Mouse (Mus musculus) stomach, embryonic 14.5 days (tissue): Measurements from ENCODE around the gene Gm21958. TPM values are rescaled to one million over a fixed set of nuclear protein-coding genes. Genes with fewer than 3 reads are reported as not detected.

Source experiments
- ATAC-seq: fragments of 200-750 bp; cut with Nextera tagmentation; 2 replicates; pipeline ENCODE4 v1.8.0; 2017; ENCODE audit warnings: low read depth, moderate TSS enrichment; ENCODE audit not compliant: insufficient number of reproducible peaks, insufficient read depth, low FRiP score
- H3K27ac ChIP-seq: fragments of 300-500 bp; sonication (generic); 2 replicates; pipeline ENCODE4 v1.5.1; 2014; ENCODE audit warnings: mild to moderate bottlenecking, low read length, moderate library complexity, mixed read lengths
- H3K27me3 ChIP-seq: fragments of 300-500 bp; sonication (generic); 2 replicates; pipeline ENCODE4 v1.6.1; 2014; ENCODE audit warnings: low read length, control low read depth, mixed read lengths; ENCODE audit not compliant: control insufficient read depth, insufficient read depth
- H3K36me3 ChIP-seq: fragments of 300-500 bp; sonication (generic); 2 replicates; pipeline ENCODE4 v1.6.1; 2014; ENCODE audit warnings: mild to moderate bottlenecking, control low read depth, low read length, moderate library complexity, mixed read lengths; ENCODE audit not compliant: control insufficient read depth, insufficient read depth
- H3K4me1 ChIP-seq: fragments of 300-500 bp; sonication (generic); 2 replicates; pipeline ENCODE4 v1.6.1; 2014; ENCODE audit warnings: low read length, control low read depth, mixed read lengths; ENCODE audit not compliant: control insufficient read depth, insufficient read depth
- H3K4me2 ChIP-seq: fragments of 300-500 bp; sonication (generic); replicated peaks from 2 replicates; pipeline ENCODE4 v1.6.1; 2014; ENCODE audit warnings: low read depth, low read length, control low read depth
- H3K4me3 ChIP-seq: fragments of 300-500 bp; sonication (generic); 2 replicates; pipeline ENCODE4 v1.5.1; 2014; ENCODE audit warnings: low read depth, low read length, control low read depth
- H3K9ac ChIP-seq: fragments of 300-500 bp; sonication (generic); replicated peaks from 2 replicates; pipeline ENCODE4 v1.6.1; 2014; ENCODE audit warnings: low read depth, mild to moderate bottlenecking, control low read depth, low read length, moderate library complexity, mixed read lengths
- H3K9me3 ChIP-seq: fragments of 300-500 bp; sonication (generic); 2 replicates; pipeline ENCODE4 v1.6.1; 2016; ENCODE audit warnings: low read depth, low read length, control low read depth; ENCODE audit not compliant: control insufficient read depth
- WGBS: fragments of 180-500 bp; shearing (Covaris S2); extraction: QIAGEN DNeasy Blood & Tissue Kit; methylation state at CpG from one replicate; pipeline ENCODE4 v1.1.7; 2014; 5-methylcytosine and 5-hydroxymethylcytosine counted together
- polyA plus RNA-seq: library from polyadenylated mRNA; unstranded; fragments of >200 nt; fragmentation: Nextera tagmentation; extraction: Ambion mirVana; gene quantifications from 2 replicates; pipeline ENCODE4 v1.2.1, GENCODE M21; 2014

The Gm21958 gene
- polyA plus RNA-seq, 1 experiment from 2014 or later: 1.9 TPM

DNA sequence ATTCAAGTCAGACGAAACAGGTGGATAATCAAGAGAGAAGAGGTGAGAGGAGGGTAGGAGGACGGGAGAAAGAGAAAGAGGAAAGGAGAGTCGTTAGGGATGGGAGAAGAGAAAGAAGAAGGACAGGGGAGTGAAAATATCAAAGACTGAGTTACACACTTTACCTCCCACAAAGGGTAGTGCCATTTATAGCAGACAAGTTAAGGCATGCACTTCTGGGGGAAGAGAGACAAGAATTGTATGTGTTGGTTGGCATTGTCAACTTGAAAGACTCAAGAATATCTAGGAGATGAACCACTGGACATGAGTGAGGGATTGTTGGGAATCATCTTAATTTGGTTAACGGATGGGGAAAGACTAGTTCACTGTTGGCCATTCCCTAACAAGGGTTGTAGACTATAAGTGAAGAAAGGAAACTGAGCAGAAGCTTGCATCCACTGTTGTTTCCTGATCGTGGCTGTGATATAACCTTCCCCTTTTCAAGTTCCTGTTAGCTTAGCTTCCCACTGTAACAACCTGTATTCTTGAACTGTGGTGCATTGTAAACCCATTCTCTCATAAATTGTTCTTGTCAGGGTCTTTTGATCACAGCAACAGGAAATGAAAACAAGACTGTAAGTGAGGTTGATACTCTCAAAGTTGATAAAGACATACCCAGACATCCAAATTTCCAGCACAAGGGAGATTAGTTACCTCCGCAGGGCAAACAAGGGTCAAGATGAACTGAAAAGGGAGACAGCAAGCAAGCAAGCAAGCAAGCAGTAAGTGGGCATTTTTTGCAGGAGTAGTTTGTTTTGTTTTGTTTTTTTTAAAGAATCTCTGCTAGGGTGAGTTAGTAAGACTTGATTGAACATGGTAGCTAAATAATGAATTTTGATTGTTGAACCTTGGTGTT, 32.6 kb downstream of the Gm21958 start:
- no peak overlapping the region for H3K27ac ChIP-seq
- ATAC-seq: no peak
- no peaks in the 10 kb centered on the region for H3K36me3 ChIP-seq
- H3K4me1 ChIP-seq: no peaks in the 10 kb centered on the region
- H3K9ac ChIP-seq: no peak overlapping the region
- H3K4me2 ChIP-seq: no peak overlapping the region
- H3K9me3 ChIP-seq: no peaks in the 10 kb centered on the region
- no peak overlapping the region for H3K4me3 ChIP-seq
- 60% methylated on average over 6 of the region's 6 CpGs for WGBS
- H3K27me3 ChIP-seq: no peaks in the 10 kb centered on the region

DNA sequence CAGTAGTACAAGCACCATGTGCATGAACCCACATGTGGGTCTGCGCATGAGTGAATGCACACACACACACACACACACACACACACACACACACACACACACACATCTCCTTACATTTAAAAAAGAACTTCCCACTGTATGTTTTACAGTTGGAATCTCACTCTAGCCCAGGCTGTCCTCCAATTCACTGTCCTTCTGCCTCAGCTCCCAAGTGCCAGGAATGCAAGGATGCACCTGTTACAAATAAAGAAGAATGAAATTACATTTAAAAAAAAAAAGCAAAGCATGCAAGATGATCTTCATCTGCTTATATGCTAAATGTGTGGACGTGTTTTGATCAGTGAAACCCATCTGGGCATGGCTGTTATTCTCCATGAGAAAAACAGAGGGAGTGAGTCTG, 37.3 kb downstream of the Gm21958 start:
- Histone ChIP-seq H3K4me1 (peaks cover 4% of the 10 kb centered on the region; the same call in 1 of the 2 replicates), H3K27me3 (no peaks in the 10 kb centered on the region), H3K4me3 (no peak overlapping the region), H3K27ac (no peak overlapping the region), H3K9me3 (no peaks in the 10 kb centered on the region), H3K4me2 (no peak overlapping the region), H3K9ac (no peak overlapping the region), H3K36me3 (no peaks in the 10 kb centered on the region)
- WGBS: 85% methylated on average over 2 of the region's 2 CpGs
- no peak for ATAC-seq

DNA sequence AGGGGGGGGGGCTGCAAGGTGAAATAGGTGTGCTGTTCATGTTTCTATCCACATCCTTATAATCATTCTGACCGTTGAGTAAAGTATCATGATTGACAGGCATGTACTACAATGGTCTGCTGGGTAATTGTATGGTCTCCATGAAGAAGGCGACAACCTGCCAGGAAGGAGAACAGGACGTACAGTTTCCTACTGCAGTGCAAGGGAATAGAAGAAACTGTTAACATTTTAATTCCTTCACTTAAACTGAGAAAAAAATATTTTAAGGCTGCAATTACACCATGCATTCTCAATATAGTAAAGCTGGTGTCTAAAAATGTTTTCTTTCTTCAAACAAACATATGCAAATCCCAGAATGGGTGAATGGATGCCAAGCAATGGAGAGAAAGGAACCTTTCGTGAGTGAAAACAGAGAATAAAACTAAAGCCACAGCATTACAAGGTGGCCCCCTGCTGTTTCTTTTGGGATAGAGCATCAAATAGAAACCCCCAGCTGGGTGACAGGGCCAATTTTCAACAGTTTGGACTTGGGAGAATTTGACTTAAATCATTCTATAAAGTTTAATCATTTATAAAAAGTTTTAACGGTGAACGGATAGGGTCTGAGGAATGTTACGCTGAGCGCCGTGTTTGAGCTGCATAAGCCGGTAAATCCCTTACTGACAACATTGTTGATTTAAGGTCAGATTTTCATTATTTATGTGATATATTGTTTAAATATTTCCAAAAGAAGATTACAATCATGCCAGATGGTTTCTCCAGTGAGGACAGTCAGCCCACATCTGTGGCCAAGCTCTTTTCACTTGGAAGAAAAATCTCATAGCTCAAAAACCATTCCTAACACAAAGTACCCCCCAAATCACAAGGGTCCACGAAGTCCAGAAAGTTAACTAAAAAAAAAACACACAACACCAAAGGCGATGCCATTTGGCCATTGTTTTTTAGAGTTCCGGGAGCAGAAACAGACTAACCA, 41.3 kb downstream of the Gm21958 start:
- no peak overlapping the region for H3K9ac ChIP-seq
- H3K4me1 ChIP-seq: peaks cover 4% of the 10 kb centered on the region; the same call in 1 of the 2 replicates
- no peak overlapping the region for H3K4me3 ChIP-seq
- no peaks in the 10 kb centered on the region for H3K27me3 ChIP-seq
- peak; percentile 76; the same call in 1 of the 2 replicates for ATAC-seq
- H3K36me3 ChIP-seq: no peaks in the 10 kb centered on the region
- no peak overlapping the region for H3K4me2 ChIP-seq
- no peaks in the 10 kb centered on the region for H3K9me3 ChIP-seq
- H3K27ac ChIP-seq: no peak overlapping the region
- 19% methylated on average over 13 of the region's 13 CpGs for WGBS

DNA sequence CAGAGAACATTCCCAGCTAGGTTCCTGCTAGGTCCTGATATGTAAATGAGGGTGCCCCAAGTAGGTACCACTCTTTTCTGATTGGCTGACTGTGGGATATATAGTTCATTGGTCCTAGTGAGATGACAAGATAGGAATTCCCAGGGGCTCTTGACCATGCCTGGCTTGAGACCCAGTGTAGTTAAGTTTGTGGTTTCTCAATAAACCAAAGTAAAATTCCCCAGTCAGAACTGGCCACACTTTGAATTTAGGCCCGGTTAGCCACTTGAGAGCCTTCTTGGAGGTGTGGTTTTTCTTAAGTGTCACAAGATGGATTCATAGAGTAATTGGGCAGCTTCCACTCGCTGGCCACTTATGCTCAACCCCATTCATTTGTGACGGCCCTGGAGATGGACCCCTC, 42.0 kb downstream of the Gm21958 start:
- Histone ChIP-seq H3K36me3 (no peaks in the 10 kb centered on the region), H3K9ac (no peak overlapping the region), H3K27me3 (no peaks in the 10 kb centered on the region), H3K4me3 (no peak overlapping the region), H3K4me2 (no peak overlapping the region), H3K4me1 (peaks cover 4% of the 10 kb centered on the region; the same call in 1 of the 2 replicates), H3K9me3 (no peaks in the 10 kb centered on the region), H3K27ac (no peak overlapping the region)
- WGBS: 41% methylated on average over 3 of the region's 3 CpGs
- ATAC-seq: no peak

DNA sequence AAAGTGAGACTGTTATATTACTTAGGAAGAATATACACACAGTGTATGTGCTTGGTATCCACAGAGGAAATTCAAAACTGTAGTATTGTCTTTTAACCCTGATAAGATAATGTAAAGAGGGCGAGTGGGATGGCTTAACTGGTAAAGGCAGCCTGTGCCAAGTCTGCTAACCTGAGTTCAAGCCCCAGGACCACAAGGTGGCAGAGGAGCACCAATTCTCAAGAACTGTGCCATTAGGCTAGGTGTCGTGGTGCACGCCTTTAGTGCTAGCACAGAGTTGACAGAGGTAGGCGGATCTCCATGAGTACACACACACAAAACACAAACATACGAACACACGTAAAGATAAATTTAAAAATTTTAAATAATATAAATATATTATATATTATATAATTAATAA, 44.6 kb downstream of the Gm21958 start:
- ATAC-seq: no peak
- Histone ChIP-seq H3K27me3 (no peaks in the 10 kb centered on the region), H3K9me3 (no peaks in the 10 kb centered on the region), H3K4me2 (no peak overlapping the region), H3K4me3 (no peak overlapping the region), H3K27ac (no peak overlapping the region), H3K36me3 (no peaks in the 10 kb centered on the region), H3K4me1 (peaks cover 4% of the 10 kb centered on the region; the same call in 1 of the 2 replicates), H3K9ac (no peak overlapping the region)
- 84% methylated on average over 6 of the region's 6 CpGs for WGBS

DNA sequence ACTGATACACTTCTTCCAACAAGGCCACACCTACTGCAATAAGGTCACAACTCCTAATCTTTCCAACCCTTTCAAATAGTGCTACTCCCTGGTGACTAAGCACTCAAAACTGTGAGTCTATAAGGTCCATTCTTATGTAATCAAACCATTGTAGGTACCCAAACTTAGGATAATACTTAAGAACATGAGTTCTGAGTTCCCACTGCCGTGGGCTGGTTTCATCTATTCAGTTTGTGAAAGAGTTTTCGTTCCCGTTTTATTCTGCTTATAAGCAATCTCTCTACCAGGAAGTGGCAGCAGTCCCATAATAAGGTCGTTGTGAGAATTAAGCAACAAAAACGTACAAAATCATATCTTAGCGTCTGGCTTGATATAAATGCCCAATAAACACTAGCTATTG, 45.4 kb downstream of the Gm21958 start:
- ATAC-seq: no peak

DNA sequence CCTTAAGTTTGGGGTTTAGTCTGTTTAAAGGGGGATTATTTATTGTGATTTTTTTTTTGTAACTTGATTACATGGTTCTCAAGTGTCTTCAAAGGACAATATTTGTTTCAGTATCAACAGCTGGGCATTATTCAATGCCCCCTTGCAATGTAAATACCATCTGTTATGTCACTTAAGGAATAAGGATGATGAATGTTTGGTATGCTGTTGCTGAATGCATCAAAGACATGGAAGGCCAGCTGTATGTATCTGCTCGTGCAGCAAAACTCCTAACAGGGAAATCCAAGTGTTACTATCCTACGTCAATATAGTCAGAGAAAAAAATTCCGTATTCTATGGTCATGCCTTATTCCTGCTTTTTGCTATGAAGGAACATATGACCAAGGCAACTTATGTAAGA, 46.0 kb downstream of the Gm21958 start:
- Histone ChIP-seq H3K4me2 (no peak overlapping the region), H3K4me1 (0 out of 2 replicates have a peak, but pooled peaks cover 4% of the 10 kb centered on the region)
- 61% methylated on average over 3 of the region's 3 CpGs for WGBS

More for the DNA sequence above, 45.4 kb downstream of the Gm21958 start:
- no peak overlapping the region for H3K9ac ChIP-seq
- H3K4me1 ChIP-seq: peaks cover 4% of the 10 kb centered on the region; the same call in 1 of the 2 replicates
- no peak overlapping the region for H3K4me3 ChIP-seq
- 80% methylated on average over 6 of the region's 6 CpGs for WGBS
- H3K9me3 ChIP-seq: no peaks in the 10 kb centered on the region
- no peak overlapping the region for H3K27ac ChIP-seq
- H3K4me2 ChIP-seq: no peak overlapping the region
- H3K36me3 ChIP-seq: no peaks in the 10 kb centered on the region
- no peaks in the 10 kb centered on the region for H3K27me3 ChIP-seq

More for the DNA sequence above, 46.0 kb downstream of the Gm21958 start:
- Histone ChIP-seq H3K27me3 (no peaks in the 10 kb centered on the region), H3K9ac (no peak overlapping the region), H3K36me3 (no peaks in the 10 kb centered on the region), H3K4me3 (no peak overlapping the region), H3K9me3 (no peaks in the 10 kb centered on the region), H3K27ac (no peak overlapping the region)
- ATAC-seq: no peak
